Mouse (Mus musculus): ENCODE data around the gene Spata31d1d.
"Not testable (repeated sequence)": the region's sequence is repeated elsewhere in the genome, so short reads cannot be mapped to it uniquely, and the experiment has no call there.

The Spata31d1d gene

GRCm38 (mm10) chr13:59728378-59729093 lies 3.0 kb downstream of the Spata31d1d start:
- peak; percentile 85 for DNase-seq

DNA sequence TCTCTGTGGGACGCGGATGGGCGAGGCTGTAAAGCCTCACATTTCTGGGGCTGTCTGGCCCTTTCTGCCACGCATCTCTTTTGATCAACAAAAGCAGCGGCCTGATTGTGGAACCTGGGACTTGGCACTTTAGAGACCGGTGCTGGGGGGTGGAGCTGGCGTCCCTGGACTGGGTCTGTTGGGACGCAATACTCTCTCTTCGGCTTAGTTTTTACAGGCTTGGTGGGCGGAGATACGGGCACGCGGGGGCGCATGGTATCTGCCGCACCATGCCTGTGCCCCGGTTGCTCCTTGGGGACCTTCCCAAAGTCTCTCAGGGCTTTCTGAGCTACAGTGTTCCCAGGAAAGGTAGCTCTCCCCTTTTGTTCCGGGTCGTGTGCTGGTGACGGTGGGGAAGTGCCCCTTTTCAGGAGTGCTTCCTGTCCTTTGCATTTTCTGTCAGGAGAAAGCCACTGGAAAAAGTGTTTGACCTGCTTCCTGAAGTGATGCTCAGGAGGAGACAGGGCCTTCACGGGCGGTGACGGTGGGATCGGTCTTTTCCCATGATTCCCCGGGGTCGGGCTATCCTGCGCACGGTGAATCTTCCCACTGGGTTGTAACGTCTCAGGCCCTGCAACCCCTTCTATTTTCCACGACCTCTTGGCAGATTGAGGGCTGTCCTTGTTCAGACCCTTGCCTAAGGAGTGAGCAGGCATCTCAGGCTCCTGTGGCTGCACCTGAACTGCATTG lies 5.2 kb downstream of the Spata31d1d start:
- DNase-seq, result no peak

DNA sequence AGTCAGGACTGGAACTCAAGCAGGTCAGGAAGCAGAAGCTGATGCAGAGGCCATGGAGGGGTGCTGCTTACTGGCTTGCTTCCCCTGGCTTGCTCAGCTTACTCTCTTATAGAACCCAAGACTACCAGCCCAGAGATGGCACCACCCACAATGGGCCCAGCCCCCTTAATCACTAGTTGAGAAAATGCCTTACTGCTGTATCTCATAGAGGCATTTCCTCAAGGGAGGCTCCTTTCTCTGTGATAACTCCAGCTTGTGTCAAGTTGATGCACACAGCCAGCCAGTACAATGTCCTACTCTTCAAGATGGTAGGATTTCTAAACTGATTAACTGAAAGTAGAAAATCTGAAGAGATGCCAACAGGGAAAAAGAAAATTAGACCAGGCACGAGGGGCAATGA lies 9.5 kb downstream of the Spata31d1d start:
- DNase-seq, result not testable (repeated sequence)

DNA sequence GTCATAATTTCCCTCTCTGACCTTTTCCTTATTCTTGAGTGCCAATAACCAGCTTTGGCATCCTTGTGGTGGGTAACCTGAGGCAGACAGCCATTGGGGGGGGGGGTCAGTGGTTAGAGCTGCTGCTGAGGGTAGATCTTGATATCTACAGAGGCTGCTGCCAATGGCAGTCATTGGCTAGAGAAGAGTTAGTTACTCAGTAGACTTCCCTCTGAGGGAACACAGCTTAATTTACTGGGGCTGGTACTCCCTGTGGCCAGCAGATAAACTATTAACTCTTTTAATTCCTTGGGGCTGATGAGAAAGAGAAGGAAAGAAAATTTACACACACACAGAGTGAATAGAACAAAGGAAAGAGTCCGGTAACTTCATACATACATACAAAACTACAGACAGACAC lies 12.1 kb downstream of the Spata31d1d start:
- no peak for DNase-seq

DNA sequence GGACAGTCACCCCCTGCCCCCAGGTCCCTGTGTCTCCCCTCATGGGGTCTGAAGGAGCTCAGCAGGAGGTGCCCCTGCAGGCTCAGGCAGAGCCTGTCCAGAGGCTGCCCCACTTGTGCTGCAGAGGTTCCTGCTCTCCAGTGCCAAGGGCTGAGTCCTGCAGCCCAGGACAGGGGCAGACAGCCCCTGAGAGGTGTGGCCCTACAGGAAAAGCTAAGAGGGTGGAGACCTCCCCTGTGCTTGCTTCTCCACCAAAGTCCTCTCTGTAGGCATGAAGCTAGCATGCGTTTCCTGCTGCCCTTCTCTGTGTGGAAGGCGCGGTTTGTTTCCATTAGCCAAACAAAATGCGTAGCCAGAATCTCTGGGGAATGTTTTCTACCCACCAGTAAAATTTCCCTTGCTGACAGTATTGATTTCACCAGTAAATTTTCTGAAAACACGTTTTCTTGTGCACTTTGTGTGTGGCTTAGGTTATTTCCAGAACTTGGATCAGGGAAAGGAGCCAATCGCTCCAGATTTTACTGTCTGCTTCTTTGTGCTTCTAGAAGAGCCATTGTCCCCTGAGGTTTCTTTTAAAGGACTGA lies 12.6 kb downstream of the Spata31d1d start:
- DNase-seq, result peak; percentile 35

DNA sequence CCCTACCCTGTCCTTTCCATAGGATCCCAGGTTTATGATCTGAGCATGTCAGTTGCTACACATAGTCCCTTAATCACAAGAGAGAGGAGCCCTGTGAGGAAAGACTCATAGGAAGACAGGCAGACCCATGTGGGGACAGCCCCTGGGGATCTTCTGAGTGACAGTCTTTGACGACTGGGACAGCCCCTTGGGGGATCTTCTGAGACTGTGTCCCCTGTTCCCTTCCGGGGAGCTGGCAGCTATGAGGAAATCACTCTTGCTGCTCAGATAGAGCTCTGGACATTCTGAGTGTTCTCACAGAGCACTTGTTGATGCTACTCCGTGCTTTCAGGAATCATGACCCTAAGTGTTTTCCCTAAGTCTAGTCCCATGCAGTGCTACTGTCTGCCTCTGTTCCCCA lies 17.8 kb downstream of the Spata31d1d start:
- DNase-seq, result no peak

- not testable (repeated sequence) for DNase-seq
These were observed 19.6 kb downstream of the Spata31d1d start, which contains the start of gene Spata31d1b for GRCm38 (mm10) chr13:59711984-59712383. Spata31d1b (plus strand) TSS chr13:59712284.

- DNase-seq, result no peak
These were observed 21.3 kb downstream of the Spata31d1d start, which contains the start of gene Spata31d1a for GRCm38 (mm10) chr13:59710230-59710629. Spata31d1a (minus strand) TSS chr13:59710330.

GRCm38 (mm10) chr13:59704562-59704961 lies 27.0 kb downstream of the Spata31d1d start:
- peak; percentile 57 for DNase-seq

- no peak for DNase-seq
These were observed 28.0 kb downstream of the Spata31d1d start for GRCm38 (mm10) chr13:59703514-59703913.

DNA sequence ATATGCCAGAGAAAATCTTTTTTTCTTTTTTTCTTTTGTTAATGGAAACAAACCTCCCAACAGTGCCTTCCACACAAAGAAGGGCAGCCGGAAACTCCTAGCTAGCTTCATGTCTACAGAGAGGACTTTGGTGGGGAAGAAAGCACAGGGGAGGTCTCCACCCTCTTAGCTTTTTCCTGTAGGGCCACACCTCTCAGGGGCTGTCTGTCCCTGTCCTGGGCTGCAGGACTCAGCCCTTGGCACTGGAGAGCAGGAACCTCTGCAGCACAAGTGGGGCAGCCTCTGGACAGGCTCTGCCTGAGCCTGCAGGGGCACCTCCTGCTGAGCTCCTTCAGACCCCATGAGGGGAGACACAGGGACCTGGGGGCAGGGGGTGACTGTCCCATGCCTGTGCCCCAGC lies 31.4 kb downstream of the Spata31d1d start:
- DNase-seq, result peak; percentile 12

- DNase-seq, result no peak
These were observed 32.4 kb downstream of the Spata31d1d start for GRCm38 (mm10) chr13:59699131-59699530.

DNA sequence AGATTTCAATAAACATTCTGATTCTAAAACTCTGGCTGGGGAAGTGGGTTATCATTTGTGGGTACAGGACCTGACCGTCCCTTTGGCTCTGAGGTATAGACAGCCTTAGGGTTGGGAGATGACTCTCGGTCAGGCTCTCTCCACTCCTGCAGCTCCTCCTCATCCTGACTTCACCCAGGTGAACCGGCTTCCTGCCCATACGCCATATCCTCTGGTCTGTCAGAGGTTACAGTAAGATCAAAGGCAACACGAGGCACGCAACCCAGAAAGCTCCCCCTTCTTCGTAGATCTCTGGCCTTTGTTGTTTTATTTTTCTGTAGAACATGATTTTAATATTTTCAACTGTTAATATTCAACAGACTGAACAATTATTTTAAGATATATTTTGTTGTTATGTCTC lies 35.8 kb downstream of the Spata31d1d start:
- no peak for DNase-seq

DNA sequence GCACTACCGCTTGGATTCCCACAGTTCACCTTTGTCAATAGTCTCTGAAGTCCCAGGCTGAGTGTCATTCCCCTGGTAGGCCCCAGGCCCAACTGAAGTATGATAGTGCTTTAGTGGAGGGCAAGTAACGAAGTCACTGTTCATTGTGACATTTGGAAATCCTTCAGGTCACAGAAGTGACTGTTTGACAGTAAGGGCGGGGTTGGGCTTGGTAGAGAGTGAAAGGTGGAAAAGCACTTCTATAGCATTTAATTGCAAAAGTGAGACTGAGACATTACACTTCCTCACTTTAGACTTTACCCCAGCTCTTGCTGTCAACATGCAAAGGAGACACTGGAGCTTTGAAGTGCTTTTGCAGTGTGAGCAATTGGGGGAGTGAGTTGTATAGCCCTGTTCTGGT lies 37.5 kb downstream of the Spata31d1d start, which contains the start of gene 4921517D22Rik:
4921517D22Rik (minus strand) TSS at position 101 of the 400 bp plus-strand sequence.
- DNase-seq, result no peak

DNA sequence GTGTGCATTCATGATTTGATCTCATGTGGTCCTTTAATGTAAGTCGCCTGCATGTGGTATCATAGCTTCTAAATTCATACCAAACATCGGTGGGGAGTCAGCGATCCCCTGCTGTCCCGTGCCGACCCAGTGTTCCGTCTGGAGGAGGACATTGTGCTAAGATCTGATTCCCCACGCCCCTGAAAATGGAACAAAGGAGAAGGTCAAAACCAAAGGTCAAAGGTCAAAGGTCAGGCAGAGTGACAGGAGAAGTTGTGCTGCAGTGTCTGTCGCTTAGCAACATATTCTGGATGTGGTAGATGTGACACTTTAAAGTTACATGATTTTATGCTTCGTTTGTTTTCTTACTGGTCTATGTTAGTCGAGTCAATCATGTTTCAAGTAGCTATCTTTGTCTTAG lies 40.1 kb downstream of the Spata31d1d start:
- no peak for DNase-seq

- DNase-seq, result no peak
These were observed 41.0 kb downstream of the Spata31d1d start for GRCm38 (mm10) chr13:59690576-59690975.

- no peak for DNase-seq
These were observed 41.7 kb downstream of the Spata31d1d start for GRCm38 (mm10) chr13:59689843-59690242.

GRCm38 (mm10) chr13:59689313-59689712 lies 42.2 kb downstream of the Spata31d1d start:
- DNase-seq, result no peak

DNA sequence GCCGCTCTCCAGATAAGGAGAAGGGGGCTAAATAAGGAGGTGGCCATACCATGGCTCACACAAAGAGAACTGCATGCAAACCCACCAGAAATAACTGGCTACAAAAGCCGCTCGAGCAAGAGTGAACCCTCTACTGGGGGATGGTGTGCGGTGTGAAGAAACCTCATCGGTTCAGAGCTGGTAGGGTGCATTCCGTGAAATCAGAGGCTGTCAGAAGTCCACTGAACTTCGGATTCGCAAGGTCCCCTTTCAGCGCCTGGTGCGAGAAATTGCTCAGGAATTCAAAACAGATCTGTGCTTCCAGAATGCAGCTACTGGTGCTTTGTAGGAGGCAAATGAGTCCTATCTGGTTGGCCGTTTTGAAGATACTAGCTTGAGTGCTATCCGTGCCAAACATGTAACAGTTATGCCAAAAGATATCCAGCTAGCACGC lies 43.2 kb downstream of the Spata31d1d start:
- DNase-seq, result peak; percentile 21

- no peak for DNase-seq
These were observed 46.3 kb downstream of the Spata31d1d start for GRCm38 (mm10) chr13:59685236-59685635.

DNA sequence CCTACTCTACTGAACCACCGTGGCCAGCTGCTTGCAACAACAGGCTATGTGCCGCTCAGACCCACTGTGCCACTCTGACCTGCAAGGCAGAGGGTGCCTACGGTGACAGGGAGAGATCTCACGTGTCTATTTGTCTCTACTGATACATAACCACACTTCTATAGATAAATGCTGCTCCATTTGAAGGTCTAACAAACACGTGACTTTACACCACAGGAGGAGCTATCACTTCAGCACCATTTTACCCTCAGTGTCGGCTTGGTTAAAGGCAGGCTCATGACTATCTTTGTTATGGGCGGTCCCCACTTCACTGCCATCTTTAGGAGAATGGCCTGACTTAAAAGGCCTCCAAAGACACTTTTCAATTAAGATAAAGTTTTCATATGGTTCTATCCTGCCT lies 48.9 kb downstream of the Spata31d1d start:
- no peak for DNase-seq

DNA sequence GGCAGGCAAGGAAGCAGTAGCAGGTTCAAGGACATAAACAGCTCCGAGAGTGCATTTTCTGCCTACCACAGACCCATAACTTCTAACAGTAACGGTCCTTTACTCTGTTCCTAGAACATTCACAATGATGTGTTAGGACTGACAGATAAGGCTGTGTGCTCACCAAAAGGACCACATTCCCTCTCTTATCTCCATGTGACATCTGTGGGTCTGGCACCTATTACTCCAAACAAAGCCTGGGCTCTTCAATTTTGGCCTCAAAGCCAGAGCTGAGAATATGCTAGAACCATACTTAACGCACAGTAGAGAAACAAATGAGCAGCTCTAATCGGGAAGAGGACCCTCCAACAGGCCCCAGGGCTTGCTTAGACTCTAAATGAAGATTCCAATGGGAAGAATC lies 51.6 kb downstream of the Spata31d1d start:
- no peak for DNase-seq

DNA sequence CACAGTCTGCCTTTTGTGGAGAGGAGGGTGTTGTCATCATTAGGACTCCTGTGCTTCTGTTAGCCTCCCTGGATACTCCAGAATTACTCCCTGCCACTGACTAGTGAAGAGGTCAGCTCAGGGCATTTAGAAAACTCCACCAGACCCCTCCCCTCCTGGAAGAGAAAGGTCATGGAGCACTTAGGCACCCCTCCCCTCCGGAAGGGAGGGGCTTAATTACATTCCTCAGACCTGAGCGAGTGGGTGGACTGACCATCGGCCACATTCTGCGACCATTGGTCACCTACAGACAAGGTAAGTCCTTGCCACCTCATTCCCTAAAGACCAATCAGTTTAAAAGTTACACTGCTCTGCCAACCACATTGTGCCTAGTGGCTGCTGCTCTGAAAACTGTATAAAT lies 52.2 kb downstream of the Spata31d1d start:
- DNase-seq, result no peak
